Mouse (Mus musculus) lung, postnatal 0 days (tissue): ENCODE results near the gene Tex19.2. TPM values are rescaled to one million over a fixed set of nuclear protein-coding genes. Genes with fewer than 3 reads are reported as not detected.

Experiments used
- ATAC-seq: fragments of 200-750 bp; cut with Nextera tagmentation; 2 replicates; pipeline ENCODE4 v1.8.0; 2017; ENCODE audit warnings: moderate library complexity
- DNase-seq: peaks from one replicate; pipeline ENCODE4 v3.0.0-alpha.2; 2016; ENCODE audit warnings: low spot score
- H3K27ac ChIP-seq: fragments of 300-500 bp; sonication (generic); 2 replicates; pipeline ENCODE4 v1.5.1; 2014; ENCODE audit warnings: antibody characterized with exemption, mild to moderate bottlenecking, low read length, mixed read lengths
- H3K27me3 ChIP-seq: fragments of 300-500 bp; sonication (generic); replicated peaks from 2 replicates; pipeline ENCODE4 v1.6.1; 2014; ENCODE audit warnings: low read length, mixed read lengths; ENCODE audit not compliant: insufficient read depth
- H3K36me3 ChIP-seq: fragments of 300-500 bp; sonication (generic); 2 replicates; pipeline ENCODE4 v1.6.1; 2014; ENCODE audit warnings: low read length, mixed read lengths; ENCODE audit not compliant: insufficient read depth
- H3K4me1 ChIP-seq: fragments of 300-500 bp; sonication (generic); 2 replicates; pipeline ENCODE4 v1.6.1; 2014; ENCODE audit warnings: antibody characterized with exemption, low read depth, low read length, mixed read lengths; ENCODE audit not compliant: insufficient read depth
- H3K4me2 ChIP-seq: fragments of 300-500 bp; sonication (generic); replicated peaks from 2 replicates; pipeline ENCODE4 v1.6.1; 2014; ENCODE audit warnings: low read depth, mild to moderate bottlenecking, low read length, moderate library complexity, mixed read lengths
- H3K4me3 ChIP-seq: fragments of 300-500 bp; sonication (generic); 2 replicates; pipeline ENCODE4 v1.5.1; 2014; ENCODE audit warnings: low read depth, low read length
- H3K9ac ChIP-seq: fragments of 300-500 bp; sonication (generic); replicated peaks from 2 replicates; pipeline ENCODE4 v1.6.1; 2014; ENCODE audit warnings: low read depth, mild to moderate bottlenecking
- H3K9me3 ChIP-seq: fragments of 300-500 bp; sonication (generic); 2 replicates; pipeline ENCODE4 v1.6.1; 2016; ENCODE audit warnings: low read length, mixed read lengths
- CTCF ChIP-seq: IDR thresholded peaks from 2 replicates; pipeline ENCODE4 v1.5.1; 2016; ENCODE audit warnings: antibody characterized with exemption, mild to moderate bottlenecking
- EP300 ChIP-seq: IDR thresholded peaks from 2 replicates; pipeline ENCODE4 v1.6.1; 2016; ENCODE audit warnings: antibody characterized with exemption, mild to moderate bottlenecking, control low read depth
- WGBS: fragments of 180-500 bp; shearing (Covaris S2); extraction: QIAGEN DNeasy Blood & Tissue Kit; methylation state at CpG from one replicate; pipeline ENCODE4 v1.1.7; 2014; 5-methylcytosine and 5-hydroxymethylcytosine counted together
- polyA plus RNA-seq: library from polyadenylated mRNA; unstranded; fragments of >200 nt; fragmentation: Nextera tagmentation; extraction: Ambion mirVana; gene quantifications from 2 replicates; pipeline ENCODE4 v1.2.1, GENCODE M21; 2015

The Tex19.2 gene
- polyA plus RNA-seq, 1 experiment from 2014 or later, result not detected

DNA sequence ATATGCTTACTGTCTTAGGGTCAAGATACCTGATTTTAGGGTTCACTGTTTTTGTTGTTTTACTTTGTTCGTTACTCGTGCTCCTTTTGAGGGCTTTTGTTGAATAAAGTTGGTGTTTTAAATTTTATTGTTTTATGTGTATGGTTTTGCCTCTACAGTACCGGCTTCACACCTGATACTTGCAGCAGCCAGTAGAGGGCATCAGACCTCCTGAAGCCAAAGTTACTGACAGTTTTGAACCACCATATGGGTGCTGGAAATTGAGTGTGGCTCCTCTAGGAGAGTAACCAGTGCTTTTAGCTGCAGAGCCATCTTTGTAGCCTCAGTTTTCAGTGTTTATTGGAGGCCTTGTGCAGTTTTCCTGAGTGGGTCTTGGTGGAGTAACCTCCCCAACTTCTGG, 29.7 kb upstream of the Tex19.2 start:
- no peak overlapping the region for H3K9ac ChIP-seq
- DNase-seq (no peak), ATAC-seq (no peak)
- no peaks in the 10 kb centered on the region for H3K9me3 ChIP-seq
- H3K27ac ChIP-seq, result no peak overlapping the region
- no peaks in the 10 kb centered on the region for H3K36me3 ChIP-seq
- WGBS, result 82% methylated on average over 3 of the region's 3 CpGs
- TF ChIP-seq EP300 (no peak), CTCF (peak; percentile 43; the same call in 1 of the 2 replicates)
- no peaks in the 10 kb centered on the region for H3K27me3 ChIP-seq
- H3K4me2 ChIP-seq, result no peak overlapping the region
- no peaks in the 10 kb centered on the region for H3K4me1 ChIP-seq
- no peak overlapping the region for H3K4me3 ChIP-seq

DNA sequence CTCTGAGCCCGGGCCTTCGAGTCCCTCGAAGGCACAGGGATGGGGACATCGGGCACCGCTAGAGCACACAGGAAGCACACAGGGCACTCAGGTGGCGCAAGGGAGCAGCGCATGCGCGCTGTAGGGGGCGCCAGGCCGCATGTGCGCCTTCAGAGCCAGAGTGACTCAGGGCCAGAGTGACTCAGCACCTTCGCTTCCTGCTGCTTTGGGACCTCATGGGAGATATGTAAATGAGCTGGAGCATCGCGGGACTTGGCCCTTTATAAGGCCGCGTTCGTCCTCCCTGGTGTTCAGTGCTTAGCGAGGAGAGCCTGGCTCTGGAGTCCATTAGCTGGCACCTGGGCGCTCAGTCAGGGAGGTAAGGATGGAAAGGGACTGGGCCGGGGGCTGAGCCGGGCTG, 27.4 kb upstream of the Tex19.2 start, which contains the start of gene Tex19.1:
Gene Tex19.1, plus strand, starts transcription at position 279 of the 400 bp plus-strand sequence.
- no peak within 1 kb of the TSS for H3K9ac ChIP-seq
- H3K36me3 ChIP-seq, result no peaks in the 10 kb centered on the region
- WGBS, result 89% methylated on average over 22 of the region's 22 CpGs

DNA sequence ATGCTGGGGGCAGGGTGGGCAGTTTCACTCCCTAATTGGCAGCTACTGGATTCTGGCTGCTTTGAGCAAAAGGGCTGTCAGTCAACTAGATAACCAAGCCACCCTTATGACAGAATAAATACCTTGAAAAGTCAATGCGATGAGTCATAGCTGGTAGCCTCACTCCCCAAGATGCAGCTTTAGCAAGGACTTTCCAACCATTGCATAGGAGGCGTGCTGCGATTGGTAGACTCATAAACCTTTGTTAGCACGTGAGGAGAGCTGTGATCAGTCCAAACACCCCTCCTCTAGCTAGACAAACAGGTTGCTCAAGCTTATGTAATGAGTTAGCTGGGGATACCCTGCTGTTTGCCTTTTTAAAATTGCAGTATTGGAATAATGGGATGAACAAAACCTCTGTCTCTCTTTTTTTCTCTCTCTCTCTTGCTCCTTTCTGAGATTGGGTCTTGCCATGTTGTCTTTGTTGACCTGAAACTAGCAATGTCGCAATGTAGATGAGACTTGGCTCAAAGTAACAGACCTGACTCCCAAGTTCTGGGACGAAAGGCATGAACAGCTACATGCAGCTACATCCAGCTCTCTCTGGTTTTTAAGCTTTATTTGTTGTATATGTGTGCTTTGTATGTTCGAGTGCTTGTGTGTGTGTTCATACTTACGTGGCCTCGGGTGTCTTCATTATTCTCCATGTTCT, 25.0 kb upstream of the Tex19.2 start:
- H3K36me3 ChIP-seq, result no peaks in the 10 kb centered on the region
- DNase-seq (peak; percentile 35), ATAC-seq (no peak; the same call in 1 of the 2 replicates)
- WGBS, result 61% methylated on average over 9 of the region's 9 CpGs
- no peaks in the 10 kb centered on the region for H3K9me3 ChIP-seq
- no peak overlapping the region for H3K4me2 ChIP-seq
- no peak for TF ChIP-seq CTCF
- no peak for TF ChIP-seq EP300
- H3K27ac ChIP-seq, result no peak overlapping the region
- H3K4me1 ChIP-seq, result no peaks in the 10 kb centered on the region
- no peaks in the 10 kb centered on the region for H3K27me3 ChIP-seq
- H3K4me3 ChIP-seq, result no peak overlapping the region
- no peak overlapping the region for H3K9ac ChIP-seq

More for the DNA sequence above, 27.4 kb upstream of the Tex19.2 start, which contains the start of gene Tex19.1:
- DNase-seq (no peak), ATAC-seq (no peak)
- Histone ChIP-seq H3K27ac (no peak within 1 kb of the TSS), H3K27me3 (no peaks in the 10 kb centered on the region), H3K4me3 (no peak within 1 kb of the TSS), H3K4me1 (no peaks in the 10 kb centered on the region), H3K4me2 (no peak within 1 kb of the TSS), H3K9me3 (no peaks in the 10 kb centered on the region)
- TF ChIP-seq EP300, result no peak
- no peak for TF ChIP-seq CTCF

DNA sequence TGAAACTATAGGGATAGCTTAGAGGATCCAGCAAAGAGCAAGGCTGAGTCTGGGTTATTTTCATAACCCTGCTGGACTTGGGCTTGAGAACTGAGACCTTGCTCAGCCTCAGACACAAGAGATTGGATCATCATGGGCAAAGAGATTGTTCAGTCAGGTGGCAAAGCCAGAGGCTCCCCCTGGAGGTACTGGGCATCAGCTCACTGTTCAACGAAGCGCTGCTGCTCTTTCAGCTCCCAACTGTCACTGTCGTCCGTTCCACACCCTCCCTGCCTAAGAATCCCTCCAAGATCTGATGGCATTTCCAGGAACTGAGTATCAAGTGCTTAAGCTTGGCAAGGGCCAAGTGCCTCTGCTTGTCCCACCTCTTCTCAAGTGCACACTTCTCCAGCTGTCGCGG, 20.3 kb upstream of the Tex19.2 start:
- Histone ChIP-seq H3K9me3 (no peaks in the 10 kb centered on the region), H3K36me3 (no peaks in the 10 kb centered on the region), H3K4me3 (no peak overlapping the region), H3K27me3 (no peaks in the 10 kb centered on the region), H3K9ac (no peak overlapping the region), H3K27ac (no peak overlapping the region), H3K4me2 (no peak overlapping the region), H3K4me1 (no peaks in the 10 kb centered on the region)
- TF ChIP-seq EP300 (no peak), CTCF (peak; percentile 54)
- ATAC-seq (no peak), DNase-seq (peak; percentile 23)
- WGBS, result 38% methylated on average over 6 of the region's 6 CpGs

DNA sequence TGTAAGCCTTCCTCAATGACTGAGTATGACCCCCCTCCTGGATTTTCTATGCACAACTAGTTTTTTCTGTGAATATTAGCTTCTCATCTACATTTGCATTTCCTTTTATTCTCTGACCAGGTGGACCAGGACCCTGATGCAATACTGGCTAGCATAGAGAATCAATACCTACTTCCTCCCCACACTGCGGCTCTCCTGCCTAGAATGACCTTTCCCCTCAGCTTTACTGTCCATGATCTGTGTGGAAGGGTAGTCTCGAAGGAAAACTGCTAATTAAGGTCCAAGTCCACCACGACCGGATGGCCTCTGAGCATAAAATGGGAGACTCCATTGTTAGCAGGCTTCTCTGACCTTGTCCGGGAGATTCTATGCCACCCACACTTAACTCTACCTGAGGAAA, 19.2 kb upstream of the Tex19.2 start:
- no peaks in the 10 kb centered on the region for H3K27me3 ChIP-seq
- DNase-seq (no peak), ATAC-seq (no peak)
- H3K4me1 ChIP-seq, result no peaks in the 10 kb centered on the region
- no peaks in the 10 kb centered on the region for H3K9me3 ChIP-seq
- no peak overlapping the region for H3K4me3 ChIP-seq
- H3K27ac ChIP-seq, result no peak overlapping the region
- no peaks in the 10 kb centered on the region for H3K36me3 ChIP-seq
- no peak overlapping the region for H3K4me2 ChIP-seq
- TF ChIP-seq EP300 (no peak), CTCF (no peak)
- WGBS, result 87% methylated on average over 5 of the region's 5 CpGs
- no peak overlapping the region for H3K9ac ChIP-seq

DNA sequence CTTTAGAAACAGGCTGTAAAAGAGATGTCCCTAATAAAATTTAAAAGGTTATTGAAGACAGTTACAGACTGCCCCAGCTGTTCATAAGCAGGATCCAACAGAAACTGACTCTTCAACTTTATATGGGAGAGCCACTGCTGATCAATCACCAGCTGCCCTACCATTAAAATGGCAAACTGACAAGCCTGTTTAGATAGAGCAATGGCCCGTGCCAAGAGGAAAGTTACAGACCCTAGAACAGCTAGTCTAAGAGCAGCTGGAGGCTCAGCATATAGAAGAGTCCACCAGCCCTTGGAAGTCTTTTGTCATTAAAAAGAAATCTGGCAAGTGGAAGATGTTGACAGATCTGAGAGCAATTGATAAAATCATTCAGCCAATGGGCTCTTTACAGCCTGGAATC, 16.1 kb upstream of the Tex19.2 start:
- DNase-seq, result no peak
- no peaks in the 10 kb centered on the region for H3K27me3 ChIP-seq
- no peaks in the 10 kb centered on the region for H3K4me1 ChIP-seq
- H3K27ac ChIP-seq, result no peak overlapping the region
- H3K9me3 ChIP-seq, result no peaks in the 10 kb centered on the region
- no peak overlapping the region for H3K4me3 ChIP-seq
- no peak for ATAC-seq
- H3K36me3 ChIP-seq, result no peaks in the 10 kb centered on the region
- no peak overlapping the region for H3K9ac ChIP-seq
- TF ChIP-seq EP300 (no peak), CTCF (no peak)
- WGBS, result 29% methylated on average over 1 of the region's 1 CpGs
- no peak overlapping the region for H3K4me2 ChIP-seq
